Comparison of ENCODE assay signal across 10 mouse cellular contexts in genomic region chr6:48741711-48742206, GRCm38 (mm10). TPM values are rescaled to one million over a fixed set of nuclear protein-coding genes. Genes with fewer than 3 reads are reported as not detected.
DNase-seq lines count a peak whose midpoint lies in the region; ATAC-seq and TF ChIP-seq lines count a peak whose summit lies in the region.
"Had no signal": no experiment of that assay in that cellular context is flagged by ENCODE, and none has a peak within 500 bp of the region (broad histone marks: within the 10 kb centered on the region; RNA-seq: fewer than 3 reads in every experiment).

No protein-coding gene starts in this region.

- no peak for DNase-seq in heart, adult 2 months
- no peak for DNase-seq in heart, postnatal 4 days
- DNase-seq in midbrain, embryonic 10.5 days (ENCODE audit: low spot score): peak; percentile 14
- no peak for DNase-seq in Muller cell, postnatal 12 days (ENCODE audit: inconsistent ontology term)
- DNase-seq in adrenal gland, postnatal 25 days: no peak
- DNase-seq in gastrocnemius, postnatal 4 days (ENCODE audit: low spot score in 2 of 2): no peak

- TF ChIP-seq POLR2A in heart, adult 2 months (IDR thresholded peaks at IDR 0.05; ENCODE audit: insufficient read depth, low read depth, low read length): no peak

- H3K9ac ChIP-seq in heart, adult 2 months (ENCODE audit: low read depth, low read length): no peak overlapping the region
- H3K9ac ChIP-seq in intestine, postnatal 0 days (ENCODE audit: low read depth, low read length): no peak overlapping the region

- H3K4me2 ChIP-seq in intestine, postnatal 0 days (replicated peaks; ENCODE audit: low read depth): peak overlapping the region; percentile 85

- peak overlapping the region; percentile 66 for H3K27ac ChIP-seq in heart, adult 2 months
- peak overlapping the region; percentile 36; the same call in 1 of the 2 replicates for H3K27ac ChIP-seq in intestine, postnatal 0 days (ENCODE audit: low read depth, low read length)
- H3K27ac ChIP-seq in midbrain, embryonic 10.5 days (replicated peaks): no peak overlapping the region

- H3K79me2 ChIP-seq in heart, adult 2 months (replicated peaks; ENCODE audit: control insufficient read depth, insufficient read depth, low read length): peaks cover 2% of the 10 kb centered on the region; the same call in 1 of the 2 replicates

- no peak for TF ChIP-seq EP300 in heart, adult 2 months (IDR thresholded peaks at IDR 0.05; ENCODE audit: insufficient read depth, low read depth, low read length)

- 30% methylated on average over 9 of the region's 9 CpGs for WGBS in heart, adult 2 months
- 7% methylated on average over 9 of the region's 9 CpGs for WGBS in intestine, postnatal 0 days
- 47% methylated on average over 9 of the region's 9 CpGs for WGBS in midbrain, embryonic 10.5 days

- H3K27me3 ChIP-seq in heart, adult 2 months (ENCODE audit: control insufficient read depth, insufficient read depth, low read length): no peaks in the 10 kb centered on the region; the same call in 1 of the 2 replicates
- no peaks in the 10 kb centered on the region for H3K27me3 ChIP-seq in intestine, postnatal 0 days (replicated peaks; ENCODE audit: control insufficient read depth, insufficient read depth, low read length)
- peaks cover 47% of the 10 kb centered on the region for H3K27me3 ChIP-seq in midbrain, embryonic 10.5 days (ENCODE audit: low read depth, poor library complexity, severe bottlenecking)

- TF ChIP-seq CTCF in heart, adult 2 months (IDR thresholded peaks at IDR 0.05): no peak
- no peak for TF ChIP-seq CTCF in intestine, postnatal 0 days (IDR thresholded peaks at IDR 0.05; ENCODE audit: low read depth)

- intact Hi-C loops in heart, adult 2 months (cut with DNase I): no loop called here

- ATAC-seq in CD4-positive, CD25-positive, alpha-beta regulatory T cell, adult 4 months: peak; percentile 19
- ATAC-seq in intestine, postnatal 0 days: no peak

- peaks cover 3% of the 10 kb centered on the region for H3K4me1 ChIP-seq in heart, adult 2 months (ENCODE audit: control insufficient read depth, insufficient read depth, low read length)
- peaks cover 12% of the 10 kb centered on the region for H3K4me1 ChIP-seq in intestine, postnatal 0 days (replicated peaks; ENCODE audit: control insufficient read depth, insufficient read depth, low read length)
- H3K4me1 ChIP-seq in midbrain, embryonic 10.5 days: peaks cover 29% of the 10 kb centered on the region

- H3K9me3 ChIP-seq in intestine, postnatal 0 days (ENCODE audit: control insufficient read depth): no peaks in the 10 kb centered on the region
- H3K9me3 ChIP-seq in midbrain, embryonic 10.5 days (replicated peaks): no peaks in the 10 kb centered on the region

- peaks cover 4% of the 10 kb centered on the region; the same call in 1 of the 2 replicates for H3K36me3 ChIP-seq in heart, adult 2 months (ENCODE audit: control insufficient read depth, insufficient read depth, low read length)
- H3K36me3 ChIP-seq in intestine, postnatal 0 days (ENCODE audit: control insufficient read depth, insufficient read depth): no peaks in the 10 kb centered on the region
- no peaks in the 10 kb centered on the region for H3K36me3 ChIP-seq in midbrain, embryonic 10.5 days

- H3K4me3 ChIP-seq in heart, adult 2 months: no peak overlapping the region; the same call in 1 of the 2 replicates
- H3K4me3 ChIP-seq in intestine, postnatal 0 days (ENCODE audit: low read depth, low read length): peak overlapping the region; percentile 57; the same call in 1 of the 2 replicates
- H3K4me3 ChIP-seq in midbrain, embryonic 10.5 days: no peak overlapping the region

RNA-seq across cellular contexts. Expression of gene Gimap1, which starts 2.9 kb away (rescaled TPM):
- 1 to 10 TPM; 8.9 to 9.4 TPM for total RNA-seq in heart, adult 2 months (2021)
- 5.9 and 6.6 TPM in 2 replicates for polyA plus RNA-seq in heart, adult 2 months (2012; rRNA removed)
- 10 to 100 TPM; 12.9 to 19.4 TPM for total RNA-seq in heart, postnatal 4 days (2021)
- polyA plus RNA-seq in CD4-positive, CD25-positive, alpha-beta regulatory T cell, adult 4 months (2017; shearing (Covaris generic)): 100 to 1,000 TPM; 342 to 402 TPM
- 15.2 and 17.8 TPM in 2 replicates for polyA plus RNA-seq in intestine, postnatal 0 days (2015; fragmentation: Nextera tagmentation; extraction: Ambion mirVana)
- polyA plus RNA-seq in midbrain, embryonic 10.5 days (2016; fragmentation: Nextera tagmentation; extraction: Ambion mirVana): 4.6 and 5.7 TPM in 2 replicates
- total RNA-seq in adrenal gland, postnatal 25 days (2021): 12.9 and 15.5 TPM in 2 replicates
- 10 to 100 TPM in 1 of 2 experiments, 1 to 10 TPM in 1; 9.0 to 10.9 TPM for total RNA-seq in gastrocnemius, postnatal 4 days (2021)

RNA-seq across cellular contexts. Expression of gene Gimap5, which starts 4.2 kb away (rescaled TPM):
- total RNA-seq in heart, adult 2 months (2021): 1 to 10 TPM; 4.6 to 5.1 TPM
- 6.2 and 6.6 TPM in 2 replicates for polyA plus RNA-seq in heart, adult 2 months (2012; rRNA removed)
- 10 to 100 TPM; 11.6 to 11.8 TPM for total RNA-seq in heart, postnatal 4 days (2021)
- polyA plus RNA-seq in CD4-positive, CD25-positive, alpha-beta regulatory T cell, adult 4 months (2017; shearing (Covaris generic)): 100 to 1,000 TPM; 196 to 256 TPM
- polyA plus RNA-seq in intestine, postnatal 0 days (2015; fragmentation: Nextera tagmentation; extraction: Ambion mirVana): 8.4 and 10.6 TPM in 2 replicates
- polyA plus RNA-seq in midbrain, embryonic 10.5 days (2016; fragmentation: Nextera tagmentation; extraction: Ambion mirVana): 0.96 and 1.0 TPM in 2 replicates
- 10.5 and 16.2 TPM in 2 replicates for total RNA-seq in adrenal gland, postnatal 25 days (2021)
- 1 to 10 TPM; 7.4 to 8.7 TPM for total RNA-seq in gastrocnemius, postnatal 4 days (2021)

RNA-seq across cellular contexts. Expression of gene Gimap7, which starts 23.3 kb away (rescaled TPM):
- under 1 TPM in 1 of 2 experiments, not detected in 1; 0.77 TPM for total RNA-seq in heart, adult 2 months (2021)
- polyA plus RNA-seq in heart, adult 2 months (2012; rRNA removed): 0.29 and 0.70 TPM in 2 replicates
- total RNA-seq in heart, postnatal 4 days (2021): not detected
- polyA plus RNA-seq in CD4-positive, CD25-positive, alpha-beta regulatory T cell, adult 4 months (2017; shearing (Covaris generic)): 100 to 1,000 TPM; 600 to 617 TPM
- 0.09 and 0.16 TPM in 2 replicates for polyA plus RNA-seq in intestine, postnatal 0 days (2015; fragmentation: Nextera tagmentation; extraction: Ambion mirVana)
- polyA plus RNA-seq in midbrain, embryonic 10.5 days (2016; fragmentation: Nextera tagmentation; extraction: Ambion mirVana): not detected in 2 replicates
- 0.33 TPM in 1 of 2 replicates, not detected in the other for total RNA-seq in adrenal gland, postnatal 25 days (2021)
- not detected for total RNA-seq in gastrocnemius, postnatal 4 days (2021)
- total RNA-seq: left cerebral cortex, postnatal 10 days had no signal
- polyA plus RNA-seq: brain, embryonic 14.5 days had no signal

RNA-seq across cellular contexts. Expression of gene Gm28053, which starts 23.4 kb away (rescaled TPM):
- total RNA-seq in heart, adult 2 months (2021): 1 to 10 TPM; 3.4 to 5.6 TPM
- polyA plus RNA-seq in heart, adult 2 months (2012; rRNA removed): not detected in 2 replicates
- total RNA-seq in heart, postnatal 4 days (2021): 1 to 10 TPM; 7.1 to 7.2 TPM
- 10 to 100 TPM; 62.5 to 69.5 TPM for polyA plus RNA-seq in CD4-positive, CD25-positive, alpha-beta regulatory T cell, adult 4 months (2017; shearing (Covaris generic))
- polyA plus RNA-seq in intestine, postnatal 0 days (2015; fragmentation: Nextera tagmentation; extraction: Ambion mirVana): 1.3 and 2.3 TPM in 2 replicates
- polyA plus RNA-seq in midbrain, embryonic 10.5 days (2016; fragmentation: Nextera tagmentation; extraction: Ambion mirVana): 0.49 and 1.2 TPM in 2 replicates
- total RNA-seq in adrenal gland, postnatal 25 days (2021): 6.7 and 6.9 TPM in 2 replicates
- 1 to 10 TPM; 2.4 to 4.7 TPM for total RNA-seq in gastrocnemius, postnatal 4 days (2021)
- total RNA-seq: left cerebral cortex, postnatal 10 days had no signal

RNA-seq across cellular contexts. Expression of gene Gimap3, which starts 28.9 kb away (rescaled TPM):
- 1 to 10 TPM; 1.0 to 1.5 TPM for total RNA-seq in heart, adult 2 months (2021)
- polyA plus RNA-seq in heart, adult 2 months (2012; rRNA removed): 3.0 and 4.8 TPM in 2 replicates
- total RNA-seq in heart, postnatal 4 days (2021): under 1 TPM; 0.38 to 0.54 TPM
- 1,000 to 10,000 TPM; 1,659 to 2,511 TPM for polyA plus RNA-seq in CD4-positive, CD25-positive, alpha-beta regulatory T cell, adult 4 months (2017; shearing (Covaris generic))
- 0.58 and 0.64 TPM in 2 replicates for polyA plus RNA-seq in intestine, postnatal 0 days (2015; fragmentation: Nextera tagmentation; extraction: Ambion mirVana)
- polyA plus RNA-seq in midbrain, embryonic 10.5 days (2016; fragmentation: Nextera tagmentation; extraction: Ambion mirVana): not detected in 2 replicates
- 2.4 and 3.5 TPM in 2 replicates for total RNA-seq in adrenal gland, postnatal 25 days (2021)
- total RNA-seq in gastrocnemius, postnatal 4 days (2021): under 1 TPM in 1 of 2 experiments, not detected in 1; 0.17 TPM
- total RNA-seq: left cerebral cortex, postnatal 10 days had no signal
- polyA plus RNA-seq: brain, embryonic 14.5 days had no signal
